Mouse (Mus musculus) heart, postnatal 0 days (tissue): ENCODE results near the gene Ppp1r15b. TPM values are rescaled to one million over a fixed set of nuclear protein-coding genes. Genes with fewer than 3 reads are reported as not detected.

Source experiments
- ATAC-seq: fragments of 200-750 bp; cut with Nextera tagmentation; 2 replicates; pipeline ENCODE4 v1.8.0; 2017; ENCODE audit warnings: low read depth, moderate number of reproducible peaks, moderate library complexity; ENCODE audit not compliant: insufficient read depth
- DNase-seq: peaks from one replicate; pipeline ENCODE4 v3.0.0-alpha.2; 2016; ENCODE audit warnings: low spot score
- H3K27ac ChIP-seq: fragments of 300-500 bp; sonication (generic); 2 replicates; pipeline ENCODE4 v1.5.1; 2014; ENCODE audit warnings: low read depth, mild to moderate bottlenecking
- H3K27me3 ChIP-seq: fragments of 300-500 bp; sonication (generic); 2 replicates; pipeline ENCODE4 v1.6.1; 2014; ENCODE audit warnings: low read length, mixed read lengths; ENCODE audit not compliant: control insufficient read depth, insufficient read depth
- H3K36me3 ChIP-seq: fragments of 300-500 bp; sonication (generic); replicated peaks from 2 replicates; pipeline ENCODE4 v1.6.1; 2014; ENCODE audit warnings: low read length, mixed read lengths; ENCODE audit not compliant: control insufficient read depth, insufficient read depth
- H3K4me1 ChIP-seq: fragments of 300-500 bp; sonication (generic); 2 replicates; pipeline ENCODE4 v1.6.1; 2014; ENCODE audit warnings: antibody characterized with exemption; ENCODE audit not compliant: control insufficient read depth, insufficient read depth
- H3K4me2 ChIP-seq: fragments of 300-500 bp; sonication (generic); 2 replicates; pipeline ENCODE4 v1.6.1; 2014; ENCODE audit warnings: low read depth, mild to moderate bottlenecking, low read length, moderate library complexity
- H3K4me3 ChIP-seq: fragments of 300-500 bp; sonication (generic); 2 replicates; pipeline ENCODE4 v1.5.1; 2014; ENCODE audit warnings: low read depth, low read length
- H3K9ac ChIP-seq: fragments of 300-500 bp; sonication (generic); replicated peaks from 2 replicates; pipeline ENCODE4 v1.6.1; 2014; ENCODE audit warnings: low read depth, low read length, mixed read lengths
- H3K9me3 ChIP-seq: fragments of 300-500 bp; sonication (generic); replicated peaks from 2 replicates; pipeline ENCODE4 v1.6.1; 2016; ENCODE audit warnings: low read length; ENCODE audit not compliant: control insufficient read depth
- CTCF ChIP-seq: IDR thresholded peaks from 2 replicates; pipeline ENCODE4 v1.5.1; 2016; ENCODE audit warnings: antibody characterized with exemption, control low read depth, low read depth
- EP300 ChIP-seq: IDR thresholded peaks from 2 replicates; pipeline ENCODE4 v1.6.1; 2016; ENCODE audit warnings: antibody characterized with exemption, low read depth
- WGBS: fragments of 180-500 bp; shearing (Covaris S2); extraction: QIAGEN DNeasy Blood & Tissue Kit; methylation state at CpG from one replicate; pipeline ENCODE4 v1.1.7; 2014; 5-methylcytosine and 5-hydroxymethylcytosine counted together
- polyA plus RNA-seq: library from polyadenylated mRNA; unstranded; fragments of >200 nt; fragmentation: Nextera tagmentation; extraction: Ambion mirVana; gene quantifications from 2 replicates; pipeline ENCODE4 v1.2.1, GENCODE M21; 2015
- total RNA-seq: library from RNA; depleted of rRNA; stranded (reverse); fragments of >200 nt; gene quantifications from 2 replicates; pipeline ENCODE4 v1.2.3, GENCODE M21; 2014; ENCODE audit warnings: low replicate concordance

The Ppp1r15b gene
- total and polyA plus RNA-seq, 2 experiments from 2014 or later: 12.2 to 24.4 TPM

- H3K4me3 ChIP-seq: no peak overlapping the region
- no peak for ATAC-seq
- DNase-seq: no peak
- H3K27me3 ChIP-seq: no peaks in the 10 kb centered on the region
- H3K27ac ChIP-seq: no peak overlapping the region
- H3K4me2 ChIP-seq: no peak overlapping the region
- no peak overlapping the region for H3K9ac ChIP-seq
- no peaks in the 10 kb centered on the region for H3K9me3 ChIP-seq
- TF ChIP-seq EP300 (no peak), CTCF (no peak)
- WGBS: 79% methylated on average over 7 of the region's 7 CpGs
- H3K36me3 ChIP-seq: peaks cover 96% of the 10 kb centered on the region
- H3K4me1 ChIP-seq: no peaks in the 10 kb centered on the region
Observed at GRCm38 (mm10) chr1:133093719-133094118, 37.2 kb upstream of the Ppp1r15b start.

- Histone ChIP-seq H3K27ac (no peak overlapping the region), H3K4me2 (no peak overlapping the region), H3K36me3 (peaks cover 95% of the 10 kb centered on the region), H3K4me1 (no peaks in the 10 kb centered on the region), H3K9ac (no peak overlapping the region), H3K4me3 (no peak overlapping the region), H3K9me3 (no peaks in the 10 kb centered on the region), H3K27me3 (no peaks in the 10 kb centered on the region)
- ATAC-seq (peak; percentile 45; the same call in 1 of the 2 replicates), DNase-seq (peak; percentile 44)
- TF ChIP-seq EP300 (no peak), CTCF (peak; percentile 76)
- WGBS: 39% methylated on average over 17 of the region's 17 CpGs
Observed at GRCm38 (mm10) chr1:133100980-133101798, 29.8 kb upstream of the Ppp1r15b start.

- Histone ChIP-seq H3K4me2 (no peak overlapping the region), H3K27me3 (no peaks in the 10 kb centered on the region), H3K9ac (no peak overlapping the region), H3K27ac (no peak overlapping the region), H3K36me3 (peaks cover 91% of the 10 kb centered on the region), H3K4me1 (no peaks in the 10 kb centered on the region), H3K4me3 (no peak overlapping the region), H3K9me3 (no peaks in the 10 kb centered on the region)
- 80% methylated on average over 5 of the region's 5 CpGs for WGBS
- no peak for TF ChIP-seq EP300
- no peak for TF ChIP-seq CTCF
- no peak for ATAC-seq
- no peak for DNase-seq
Observed at GRCm38 (mm10) chr1:133102108-133102507, 28.8 kb upstream of the Ppp1r15b start.

- no peak overlapping the region for H3K4me3 ChIP-seq
- H3K27ac ChIP-seq: no peak overlapping the region
- WGBS: 88% methylated on average over 7 of the region's 7 CpGs
- TF ChIP-seq CTCF (no peak), EP300 (no peak)
- H3K9me3 ChIP-seq: no peaks in the 10 kb centered on the region
- DNase-seq (no peak), ATAC-seq (no peak)
- H3K27me3 ChIP-seq: no peaks in the 10 kb centered on the region
- H3K9ac ChIP-seq: no peak overlapping the region
- H3K4me1 ChIP-seq: no peaks in the 10 kb centered on the region
- peaks cover 79% of the 10 kb centered on the region for H3K36me3 ChIP-seq
- H3K4me2 ChIP-seq: no peak overlapping the region
Observed at GRCm38 (mm10) chr1:133103315-133103714, 27.6 kb upstream of the Ppp1r15b start.

- TF ChIP-seq CTCF (no peak), EP300 (no peak)
- ATAC-seq (no peak), DNase-seq (no peak)
- Histone ChIP-seq H3K4me1 (no peaks in the 10 kb centered on the region), H3K4me3 (no peak overlapping the region), H3K27ac (no peak overlapping the region), H3K36me3 (peaks cover 74% of the 10 kb centered on the region), H3K27me3 (no peaks in the 10 kb centered on the region), H3K9me3 (no peaks in the 10 kb centered on the region), H3K4me2 (no peak overlapping the region), H3K9ac (no peak overlapping the region)
- WGBS: 91% methylated on average over 6 of the region's 6 CpGs
Observed at GRCm38 (mm10) chr1:133103871-133104270, 27.1 kb upstream of the Ppp1r15b start.

- no peaks in the 10 kb centered on the region for H3K9me3 ChIP-seq
- no peaks in the 10 kb centered on the region for H3K36me3 ChIP-seq
- H3K27ac ChIP-seq: no peak overlapping the region
- ATAC-seq (no peak), DNase-seq (no peak)
- WGBS: 89% methylated on average over 4 of the region's 4 CpGs
- no peak overlapping the region for H3K9ac ChIP-seq
- no peak for TF ChIP-seq EP300
- no peak for TF ChIP-seq CTCF
- no peak overlapping the region for H3K4me2 ChIP-seq
- H3K4me3 ChIP-seq: no peak overlapping the region
- H3K27me3 ChIP-seq: no peaks in the 10 kb centered on the region
- H3K4me1 ChIP-seq: no peaks in the 10 kb centered on the region
Observed at GRCm38 (mm10) chr1:133116108-133116507, 14.8 kb upstream of the Ppp1r15b start.
